Mouse (Mus musculus) embryonic facial prominence, embryonic 15.5 days (tissue): Measurements from ENCODE around the gene Plppr2. TPM values are rescaled to one million over a fixed set of nuclear protein-coding genes. Genes with fewer than 3 reads are reported as not detected.

Source experiments
- ATAC-seq: fragments of 200-750 bp; cut with Nextera tagmentation; 2 replicates; pipeline ENCODE4 v1.8.0; 2017; ENCODE audit warnings: low read depth, moderate TSS enrichment; ENCODE audit not compliant: insufficient number of reproducible peaks, low FRiP score, low TSS enrichment
- H3K27ac ChIP-seq: fragments of 300-500 bp; sonication (generic); replicated peaks from 2 replicates; pipeline ENCODE4 v1.5.1; 2015; ENCODE audit warnings: mild to moderate bottlenecking, inconsistent platforms
- H3K27me3 ChIP-seq: fragments of 300-500 bp; sonication (generic); 2 replicates; pipeline ENCODE4 v1.6.1; 2015; ENCODE audit warnings: inconsistent platforms
- H3K36me3 ChIP-seq: fragments of 300-500 bp; sonication (generic); 2 replicates; pipeline ENCODE4 v1.6.1; 2015; ENCODE audit warnings: mild to moderate bottlenecking, inconsistent platforms
- H3K4me1 ChIP-seq: fragments of 300-500 bp; sonication (generic); 2 replicates; pipeline ENCODE4 v1.6.1; 2015; ENCODE audit warnings: inconsistent platforms
- H3K4me2 ChIP-seq: fragments of 300-500 bp; sonication (generic); replicated peaks from 2 replicates; pipeline ENCODE4 v1.6.1; 2015; ENCODE audit warnings: mild to moderate bottlenecking, inconsistent platforms
- H3K4me3 ChIP-seq: fragments of 300-500 bp; sonication (generic); replicated peaks from 2 replicates; pipeline ENCODE4 v1.5.1; 2015; ENCODE audit warnings: mild to moderate bottlenecking, inconsistent platforms
- H3K9ac ChIP-seq: fragments of 300-500 bp; sonication (generic); 2 replicates; pipeline ENCODE4 v1.6.1; 2015; ENCODE audit warnings: inconsistent platforms
- H3K9me3 ChIP-seq: fragments of 300-500 bp; sonication (generic); replicated peaks from 2 replicates; pipeline ENCODE4 v1.6.1; 2016; ENCODE audit warnings: inconsistent platforms
- WGBS: fragments of 180-500 bp; shearing (Covaris S2); methylation state at CpG from one replicate; pipeline ENCODE4 v1.1.7; 2015; 5-methylcytosine and 5-hydroxymethylcytosine counted together
- polyA plus RNA-seq: library from polyadenylated mRNA; unstranded; fragments of >200 nt; fragmentation: Nextera tagmentation; extraction: Ambion mirVana; gene quantifications from 2 replicates; pipeline ENCODE4 v1.2.1, GENCODE M21; 2015

Gene Plppr2
- polyA plus RNA-seq, 1 experiment from 2014 or later = 15.5 TPM

GRCm38 (mm10) chr9:21962010-21962409 is 25.2 kb downstream of the Plppr2 start:
- H3K27me3 ChIP-seq = peaks cover 42% of the 10 kb centered on the region

GRCm38 (mm10) chr9:21962416-21963059 is 25.7 kb downstream of the Plppr2 start:
- peaks cover 34% of the 10 kb centered on the region for H3K4me1 ChIP-seq
- no peak overlapping the region for H3K27ac ChIP-seq
- no peaks in the 10 kb centered on the region for H3K9me3 ChIP-seq
- peaks cover 42% of the 10 kb centered on the region for H3K27me3 ChIP-seq
- peak overlapping the region; percentile 78 for H3K4me2 ChIP-seq
- H3K9ac ChIP-seq = peak overlapping the region; percentile 21; the same call in 1 of the 2 replicates
- H3K4me3 ChIP-seq = peak overlapping the region; percentile 47
- 2% methylated on average over 34 of the region's 34 CpGs for WGBS
- H3K36me3 ChIP-seq = no peaks in the 10 kb centered on the region
- peak; percentile 62 for ATAC-seq

More at GRCm38 (mm10) chr9:21962010-21962409, 25.2 kb downstream of the Plppr2 start:
- no peaks in the 10 kb centered on the region for H3K9me3 ChIP-seq
- no peak overlapping the region for H3K9ac ChIP-seq
- H3K4me1 ChIP-seq = peaks cover 34% of the 10 kb centered on the region
- H3K4me2 ChIP-seq = peak overlapping the region; percentile 78
- H3K4me3 ChIP-seq = peak overlapping the region; percentile 47
- WGBS = under 1% methylated on average over 15 of the region's 15 CpGs
- ATAC-seq = no peak
- no peaks in the 10 kb centered on the region for H3K36me3 ChIP-seq
- no peak overlapping the region for H3K27ac ChIP-seq

GRCm38 (mm10) chr9:21963417-21963816 is 26.6 kb downstream of the Plppr2 start, which contains the start of gene Epor:
Gene Epor, minus strand, starts transcription at chr9:21963506.
- 19% methylated on average over 8 of the region's 8 CpGs for WGBS
- H3K4me3 ChIP-seq = peak within 1 kb of the TSS; percentile 47
- H3K27ac ChIP-seq = no peak within 1 kb of the TSS
- H3K9me3 ChIP-seq = no peaks in the 10 kb centered on the region
- peaks cover 42% of the 10 kb centered on the region for H3K27me3 ChIP-seq
- H3K36me3 ChIP-seq = no peaks in the 10 kb centered on the region
- peak within 1 kb of the TSS; percentile 78 for H3K4me2 ChIP-seq
- H3K4me1 ChIP-seq = peaks cover 34% of the 10 kb centered on the region
- H3K9ac ChIP-seq = peak within 1 kb of the TSS; percentile 21; the same call in 1 of the 2 replicates
- no peak for ATAC-seq

GRCm38 (mm10) chr9:21968883-21969282 is 32.0 kb downstream of the Plppr2 start:
- WGBS = 62% methylated on average over 6 of the region's 6 CpGs
- ATAC-seq = no peak
- no peaks in the 10 kb centered on the region for H3K36me3 ChIP-seq

GRCm38 (mm10) chr9:21969304-21969703 is 32.5 kb downstream of the Plppr2 start:
- no peaks in the 10 kb centered on the region for H3K4me1 ChIP-seq
- no peaks in the 10 kb centered on the region for H3K9me3 ChIP-seq
- no peak for ATAC-seq

More at GRCm38 (mm10) chr9:21968883-21969282, 32.0 kb downstream of the Plppr2 start:
- Histone ChIP-seq H3K4me1 (no peaks in the 10 kb centered on the region), H3K4me3 (no peak overlapping the region), H3K4me2 (no peak overlapping the region), H3K9me3 (no peaks in the 10 kb centered on the region), H3K27me3 (no peaks in the 10 kb centered on the region), H3K27ac (no peak overlapping the region), H3K9ac (no peak overlapping the region)

GRCm38 (mm10) chr9:21976626-21977175 is 39.9 kb downstream of the Plppr2 start:
- 67% methylated on average over 7 of the region's 10 CpGs for WGBS
- Histone ChIP-seq H3K27me3 (no peaks in the 10 kb centered on the region), H3K4me2 (no peak overlapping the region), H3K4me3 (no peak overlapping the region), H3K9me3 (no peaks in the 10 kb centered on the region), H3K4me1 (peaks cover 4% of the 10 kb centered on the region; the same call in 1 of the 2 replicates), H3K27ac (no peak overlapping the region), H3K36me3 (no peaks in the 10 kb centered on the region), H3K9ac (no peak overlapping the region)
- ATAC-seq = no peak

More at GRCm38 (mm10) chr9:21969304-21969703, 32.5 kb downstream of the Plppr2 start:
- H3K27me3 ChIP-seq = no peaks in the 10 kb centered on the region
- no peak overlapping the region for H3K27ac ChIP-seq
- WGBS = 87% methylated on average over 4 of the region's 4 CpGs
- no peak overlapping the region for H3K4me2 ChIP-seq
- no peaks in the 10 kb centered on the region for H3K36me3 ChIP-seq
- no peak overlapping the region for H3K9ac ChIP-seq
- no peak overlapping the region for H3K4me3 ChIP-seq

GRCm38 (mm10) chr9:21977331-21977730 is 40.5 kb downstream of the Plppr2 start:
- no peaks in the 10 kb centered on the region for H3K36me3 ChIP-seq
- H3K4me3 ChIP-seq = no peak overlapping the region
- H3K9me3 ChIP-seq = no peaks in the 10 kb centered on the region
- no peak overlapping the region for H3K9ac ChIP-seq
- peaks cover 4% of the 10 kb centered on the region; the same call in 1 of the 2 replicates for H3K4me1 ChIP-seq
- H3K4me2 ChIP-seq = no peak overlapping the region
- WGBS = 68% methylated on average over 5 of the region's 5 CpGs
- H3K27ac ChIP-seq = no peak overlapping the region
- no peak for ATAC-seq
- no peaks in the 10 kb centered on the region for H3K27me3 ChIP-seq

GRCm38 (mm10) chr9:21977972-21978371 is 41.1 kb downstream of the Plppr2 start:
- H3K27ac ChIP-seq = no peak overlapping the region
- H3K9me3 ChIP-seq = no peaks in the 10 kb centered on the region
- ATAC-seq = no peak
- no peaks in the 10 kb centered on the region for H3K36me3 ChIP-seq
- H3K9ac ChIP-seq = no peak overlapping the region
- no peak overlapping the region for H3K4me3 ChIP-seq
- 21% methylated on average over 2 of the region's 2 CpGs for WGBS
- H3K4me1 ChIP-seq = peaks cover 4% of the 10 kb centered on the region; the same call in 1 of the 2 replicates
- no peaks in the 10 kb centered on the region for H3K27me3 ChIP-seq
- no peak overlapping the region for H3K4me2 ChIP-seq

GRCm38 (mm10) chr9:21978398-21979128 is 41.7 kb downstream of the Plppr2 start:
- Histone ChIP-seq H3K9me3 (no peaks in the 10 kb centered on the region), H3K27me3 (no peaks in the 10 kb centered on the region), H3K27ac (no peak overlapping the region), H3K4me2 (no peak overlapping the region), H3K4me1 (peaks cover 4% of the 10 kb centered on the region; the same call in 1 of the 2 replicates), H3K9ac (no peak overlapping the region), H3K36me3 (no peaks in the 10 kb centered on the region), H3K4me3 (no peak overlapping the region)
- 88% methylated on average over 4 of the region's 4 CpGs for WGBS
- no peak for ATAC-seq

- no peak overlapping the region for H3K9ac ChIP-seq
- no peak overlapping the region for H3K27ac ChIP-seq
- H3K27me3 ChIP-seq = peaks cover 36% of the 10 kb centered on the region
- H3K4me3 ChIP-seq = no peak overlapping the region
- no peaks in the 10 kb centered on the region for H3K9me3 ChIP-seq
- ATAC-seq = no peak
- 20% methylated on average over 3 of the region's 3 CpGs for WGBS
- H3K4me1 ChIP-seq = peaks cover 7% of the 10 kb centered on the region
- no peaks in the 10 kb centered on the region for H3K36me3 ChIP-seq
- no peak overlapping the region for H3K4me2 ChIP-seq
Measured at GRCm38 (mm10) chr9:21983911-21984310, 47.1 kb downstream of the Plppr2 start.
